Mouse (Mus musculus) hindbrain, embryonic 16.5 days (tissue): Measurements from ENCODE around the gene Furin. TPM values are rescaled to one million over a fixed set of nuclear protein-coding genes. Genes with fewer than 3 reads are reported as not detected.
A peak's percentile ranks its signal among the peaks of the same experiment; 100 is the strongest.

Experiments
- ATAC-seq: fragments of 200-750 bp; cut with Nextera tagmentation; 2 replicates; pipeline ENCODE4 v1.8.0; 2017; ENCODE audit warnings: moderate TSS enrichment, moderate library complexity
- H3K27ac ChIP-seq: fragments of 300-500 bp; sonication (generic); 2 replicates; pipeline ENCODE4 v1.5.1; 2014; ENCODE audit warnings: low read depth, mild to moderate bottlenecking, control low read depth, low read length, moderate library complexity
- H3K27me3 ChIP-seq: fragments of 300-500 bp; sonication (generic); replicated peaks from 2 replicates; pipeline ENCODE4 v1.6.1; 2014; ENCODE audit warnings: low read length; ENCODE audit not compliant: control insufficient read depth, insufficient read depth
- H3K36me3 ChIP-seq: fragments of 300-500 bp; sonication (generic); 2 replicates; pipeline ENCODE4 v1.6.1; 2014; ENCODE audit warnings: mild to moderate bottlenecking, low read length, moderate library complexity, mixed read lengths; ENCODE audit not compliant: control insufficient read depth, insufficient read depth
- H3K4me1 ChIP-seq: fragments of 300-500 bp; sonication (generic); 2 replicates; pipeline ENCODE4 v1.6.1; 2014; ENCODE audit warnings: low read depth, low read length; ENCODE audit not compliant: control insufficient read depth, insufficient read depth
- H3K4me2 ChIP-seq: fragments of 300-500 bp; sonication (generic); 2 replicates; pipeline ENCODE4 v1.6.1; 2014; ENCODE audit warnings: mild to moderate bottlenecking, low read length, control low read depth, moderate library complexity
- H3K4me3 ChIP-seq: fragments of 300-500 bp; sonication (generic); 2 replicates; pipeline ENCODE4 v1.5.1; 2014; ENCODE audit warnings: mild to moderate bottlenecking, low read length, control low read depth, moderate library complexity
- H3K9ac ChIP-seq: fragments of 300-500 bp; sonication (generic); 2 replicates; pipeline ENCODE4 v1.6.1; 2014; ENCODE audit warnings: low read depth, mild to moderate bottlenecking, control low read depth, low read length, moderate library complexity
- H3K9me3 ChIP-seq: fragments of 300-500 bp; sonication (generic); 2 replicates; pipeline ENCODE4 v1.6.1; 2014; ENCODE audit warnings: mild to moderate bottlenecking, low read length, moderate library complexity; ENCODE audit not compliant: control insufficient read depth
- WGBS: fragments of 180-500 bp; shearing (Covaris S2); extraction: QIAGEN DNeasy Blood & Tissue Kit; methylation state at CpG from one replicate; pipeline ENCODE4 v1.1.7; 2014; 5-methylcytosine and 5-hydroxymethylcytosine counted together
- polyA plus RNA-seq: library from polyadenylated mRNA; unstranded; fragments of >200 nt; fragmentation: Nextera tagmentation; extraction: Ambion mirVana; gene quantifications from 2 replicates; pipeline ENCODE4 v1.2.1, GENCODE M21; 2015

Furin gene
- polyA plus RNA-seq, 1 experiment from 2014 or later = 3.9 TPM

DNA sequence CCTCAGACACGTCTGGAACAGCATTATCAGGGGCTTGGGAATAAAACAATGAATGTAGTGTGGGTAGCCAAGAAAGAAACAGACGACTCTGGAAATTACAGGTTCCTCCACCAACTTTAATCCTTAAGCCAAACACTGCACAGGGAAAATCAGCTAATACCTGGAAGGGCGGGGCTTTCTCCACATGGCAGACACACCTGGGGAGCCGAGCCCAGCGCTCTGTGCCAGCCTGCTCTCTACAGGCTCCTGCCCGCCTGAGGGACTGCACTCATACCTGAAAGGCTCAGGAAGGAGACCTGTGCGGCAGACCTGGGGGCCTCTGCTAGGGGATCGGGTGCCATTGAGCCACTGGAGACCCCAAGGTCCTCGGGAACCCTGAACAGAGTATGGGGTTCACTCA lies 2.5 kb upstream of the Furin start:
- H3K36me3 ChIP-seq = no peaks in the 10 kb centered on the region
- no peaks in the 10 kb centered on the region for H3K27me3 ChIP-seq
- no peaks in the 10 kb centered on the region for H3K9me3 ChIP-seq
- H3K27ac ChIP-seq = no peak overlapping the region
- WGBS = 83% methylated on average over 9 of the region's 9 CpGs
- no peaks in the 10 kb centered on the region; the same call in 1 of the 2 replicates for H3K4me1 ChIP-seq
- no peak overlapping the region for H3K9ac ChIP-seq
- no peak for ATAC-seq
- no peak overlapping the region for H3K4me3 ChIP-seq
- no peak overlapping the region for H3K4me2 ChIP-seq

DNA sequence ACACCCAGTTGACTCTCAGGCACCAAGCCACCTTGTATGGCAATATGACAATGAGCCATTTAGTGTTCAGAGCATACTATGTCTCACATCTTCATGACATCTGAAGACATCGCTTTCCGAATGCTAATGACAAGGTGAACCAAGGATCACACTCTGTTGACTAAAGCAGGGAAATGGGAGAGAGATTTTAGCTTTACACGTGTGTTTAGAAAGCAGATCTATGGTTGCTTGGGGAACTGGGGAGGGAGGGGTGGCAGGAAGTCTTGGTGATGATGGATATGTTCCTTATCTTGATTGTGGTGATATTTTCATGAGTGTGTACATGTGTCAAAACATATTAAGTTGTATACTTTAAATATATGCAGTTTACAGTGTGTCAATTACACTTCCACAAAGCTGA lies 950 bp upstream of the Furin start:
- 85% methylated on average over 3 of the region's 3 CpGs for WGBS

DNA sequence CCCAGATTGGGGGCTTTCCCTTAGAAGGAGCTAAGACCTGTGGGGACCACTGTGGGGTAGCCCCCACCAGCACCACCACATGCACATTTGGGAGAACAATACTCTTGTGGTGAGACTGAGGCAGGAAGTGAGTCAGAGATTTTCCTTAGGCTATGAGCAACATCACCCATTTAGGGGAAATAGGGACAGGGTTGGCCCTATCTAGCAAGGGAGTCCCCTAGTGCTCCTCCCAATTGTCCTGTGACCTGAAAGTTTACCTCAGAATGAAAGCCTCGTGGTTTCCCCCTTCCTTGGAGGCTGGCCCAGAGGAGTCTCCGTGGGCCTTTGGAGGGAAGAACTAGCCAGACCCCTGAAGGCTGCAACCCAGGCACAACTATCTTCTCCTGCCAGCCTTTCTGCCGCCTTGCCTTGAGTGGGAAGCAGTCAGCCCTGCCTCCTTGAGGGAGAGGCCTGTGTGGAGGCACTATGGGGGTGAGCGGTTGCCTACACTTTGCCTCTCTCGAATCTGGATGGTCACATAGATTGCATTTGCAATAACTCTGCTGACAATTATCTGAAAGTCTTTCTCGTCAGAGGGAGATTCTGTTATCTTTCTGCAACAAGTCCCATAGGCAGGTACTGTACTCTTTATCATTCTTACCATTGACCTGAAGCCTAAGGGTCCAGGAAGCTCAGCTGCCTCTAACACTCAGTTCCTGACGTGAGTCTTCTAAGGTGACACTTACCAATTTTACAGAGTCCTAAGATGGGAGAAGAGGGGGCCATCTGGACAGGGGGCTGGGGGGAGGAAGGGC lies 938 bp downstream of the Furin start:
- Histone ChIP-seq H3K4me2 (no peak overlapping the region), H3K27ac (no peak overlapping the region), H3K9me3 (no peaks in the 10 kb centered on the region), H3K9ac (no peak overlapping the region), H3K4me3 (no peak overlapping the region), H3K4me1 (peaks cover 21% of the 10 kb centered on the region), H3K36me3 (no peaks in the 10 kb centered on the region), H3K27me3 (no peaks in the 10 kb centered on the region)
- ATAC-seq = no peak
- WGBS = 64% methylated on average over 7 of the region's 7 CpGs

More for the DNA sequence above, 950 bp upstream of the Furin start:
- H3K4me3 ChIP-seq = no peak overlapping the region
- no peak overlapping the region for H3K27ac ChIP-seq
- H3K4me1 ChIP-seq = peaks cover 6% of the 10 kb centered on the region
- no peaks in the 10 kb centered on the region for H3K27me3 ChIP-seq
- no peaks in the 10 kb centered on the region for H3K36me3 ChIP-seq
- ATAC-seq = no peak
- no peak overlapping the region for H3K9ac ChIP-seq
- no peaks in the 10 kb centered on the region for H3K9me3 ChIP-seq
- H3K4me2 ChIP-seq = no peak overlapping the region

DNA sequence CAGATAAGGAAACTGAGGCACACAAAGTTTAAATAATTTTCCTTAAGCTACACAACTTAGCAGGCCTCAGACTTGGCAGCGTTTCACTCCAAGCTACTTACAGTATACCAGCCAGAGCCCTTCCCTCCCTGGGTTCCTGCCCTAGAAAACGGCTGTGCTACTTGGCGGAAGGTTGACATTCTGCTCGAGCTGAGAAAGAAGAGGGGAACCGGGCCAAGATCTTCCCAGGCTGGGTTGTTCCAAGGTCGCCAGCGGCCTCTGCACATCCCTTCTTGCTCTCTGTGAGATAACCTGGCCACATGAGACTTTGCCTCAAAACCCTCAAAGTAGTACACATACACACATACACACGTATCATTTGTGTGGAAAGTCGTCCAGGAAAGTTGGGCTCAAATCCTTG lies 1.7 kb downstream of the Furin start:
- Histone ChIP-seq H3K36me3 (no peaks in the 10 kb centered on the region), H3K27me3 (no peaks in the 10 kb centered on the region), H3K9me3 (no peaks in the 10 kb centered on the region), H3K4me1 (peaks cover 28% of the 10 kb centered on the region), H3K27ac (no peak overlapping the region), H3K9ac (no peak overlapping the region), H3K4me2 (peak overlapping the region; percentile 96; the same call in 1 of the 2 replicates), H3K4me3 (no peak overlapping the region)
- 39% methylated on average over 9 of the region's 9 CpGs for WGBS
- no peak for ATAC-seq

DNA sequence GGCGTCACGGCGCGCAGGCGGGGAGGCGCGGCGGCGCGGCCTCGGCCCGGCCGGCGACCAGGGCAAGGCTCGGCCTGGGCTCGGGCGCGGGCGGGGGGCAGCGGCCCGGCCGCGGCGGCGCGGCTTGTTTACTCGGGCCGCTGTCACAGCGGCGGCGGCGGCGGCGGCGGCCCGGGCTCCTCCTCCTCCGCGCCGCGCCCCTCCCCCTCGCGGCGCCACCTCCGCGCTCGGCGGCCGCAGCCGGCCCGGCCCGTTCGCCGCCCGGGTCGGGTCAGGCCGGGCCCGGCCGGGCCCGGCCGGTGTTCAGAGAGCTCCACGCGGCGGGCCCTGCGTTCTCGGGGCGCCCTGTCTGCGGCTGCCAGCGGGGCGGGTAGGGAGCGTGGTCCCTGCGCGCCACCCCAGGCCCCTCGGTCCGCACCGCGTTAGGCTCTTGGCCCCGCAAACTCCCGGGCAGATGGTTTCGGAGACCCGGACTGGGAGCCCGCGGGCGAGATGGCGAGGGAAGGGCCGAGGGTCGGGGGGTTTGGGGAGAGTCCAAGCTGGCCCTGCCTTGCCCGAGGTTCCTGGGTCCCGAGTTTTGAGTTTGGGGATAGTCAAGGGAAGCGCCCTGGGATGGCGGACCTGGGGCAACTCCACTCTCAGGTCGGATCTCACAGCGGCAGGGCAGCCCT lies 2.5 kb downstream of the Furin start:
- peaks cover 28% of the 10 kb centered on the region for H3K4me1 ChIP-seq
- peak overlapping the region; percentile 98 for H3K9ac ChIP-seq
- H3K4me2 ChIP-seq = peak overlapping the region; percentile 96
- no peaks in the 10 kb centered on the region for H3K36me3 ChIP-seq
- WGBS = under 1% methylated on average over 62 of the region's 92 CpGs
- H3K27me3 ChIP-seq = no peaks in the 10 kb centered on the region
- H3K27ac ChIP-seq = peak overlapping the region; percentile 89
- peak; percentile 78 for ATAC-seq
- no peaks in the 10 kb centered on the region for H3K9me3 ChIP-seq
- H3K4me3 ChIP-seq = peak overlapping the region; percentile 95

DNA sequence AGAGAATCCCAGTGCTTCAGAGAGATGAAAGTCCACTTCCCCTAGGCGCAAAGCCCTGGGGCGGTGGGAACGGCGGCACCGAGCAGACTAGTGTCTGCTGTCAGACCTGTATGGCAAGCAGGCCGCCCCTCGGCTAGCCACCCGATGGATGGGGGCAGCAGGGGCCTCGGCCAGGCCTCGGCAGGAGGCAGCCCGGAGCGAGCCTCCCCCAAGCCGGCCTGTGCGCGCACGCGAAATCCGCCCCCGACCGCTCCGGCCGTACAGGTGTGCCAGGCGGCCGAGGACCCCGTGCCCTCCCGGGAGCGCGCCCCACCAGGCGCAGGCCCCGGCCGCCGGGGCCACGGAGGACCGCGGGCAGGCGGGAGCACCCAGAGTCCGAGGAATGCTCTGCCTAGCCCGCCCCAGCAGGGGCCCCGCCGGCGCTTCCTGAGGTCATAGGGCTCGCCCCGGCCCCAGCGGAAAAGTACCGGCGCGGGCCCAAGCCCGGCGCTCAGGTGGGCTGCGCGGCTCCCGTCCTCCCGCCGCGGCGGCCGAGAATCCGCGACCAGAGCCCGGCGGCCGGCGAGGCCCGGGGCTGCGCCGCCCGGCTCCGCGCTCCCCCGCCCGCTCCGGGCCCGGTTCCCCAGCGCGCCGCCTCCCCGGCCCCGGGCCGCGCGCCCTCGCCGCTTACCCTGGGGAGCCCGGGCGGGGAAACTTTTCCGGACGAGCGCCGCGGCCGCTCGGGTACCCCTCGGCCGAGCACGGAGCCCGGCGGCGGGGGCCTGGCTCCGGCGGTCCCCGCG lies 3.2 kb downstream of the Furin start:
- peaks cover 28% of the 10 kb centered on the region for H3K4me1 ChIP-seq
- peak overlapping the region; percentile 89 for H3K27ac ChIP-seq
- WGBS = under 1% methylated on average over 48 of the region's 102 CpGs
- ATAC-seq = peak; percentile 57
- H3K9me3 ChIP-seq = no peaks in the 10 kb centered on the region
- peak overlapping the region; percentile 96 for H3K4me2 ChIP-seq
- no peaks in the 10 kb centered on the region for H3K27me3 ChIP-seq
- no peaks in the 10 kb centered on the region; the same call in 1 of the 2 replicates for H3K36me3 ChIP-seq
- H3K4me3 ChIP-seq = peak overlapping the region; percentile 95
- peak overlapping the region; percentile 98 for H3K9ac ChIP-seq

DNA sequence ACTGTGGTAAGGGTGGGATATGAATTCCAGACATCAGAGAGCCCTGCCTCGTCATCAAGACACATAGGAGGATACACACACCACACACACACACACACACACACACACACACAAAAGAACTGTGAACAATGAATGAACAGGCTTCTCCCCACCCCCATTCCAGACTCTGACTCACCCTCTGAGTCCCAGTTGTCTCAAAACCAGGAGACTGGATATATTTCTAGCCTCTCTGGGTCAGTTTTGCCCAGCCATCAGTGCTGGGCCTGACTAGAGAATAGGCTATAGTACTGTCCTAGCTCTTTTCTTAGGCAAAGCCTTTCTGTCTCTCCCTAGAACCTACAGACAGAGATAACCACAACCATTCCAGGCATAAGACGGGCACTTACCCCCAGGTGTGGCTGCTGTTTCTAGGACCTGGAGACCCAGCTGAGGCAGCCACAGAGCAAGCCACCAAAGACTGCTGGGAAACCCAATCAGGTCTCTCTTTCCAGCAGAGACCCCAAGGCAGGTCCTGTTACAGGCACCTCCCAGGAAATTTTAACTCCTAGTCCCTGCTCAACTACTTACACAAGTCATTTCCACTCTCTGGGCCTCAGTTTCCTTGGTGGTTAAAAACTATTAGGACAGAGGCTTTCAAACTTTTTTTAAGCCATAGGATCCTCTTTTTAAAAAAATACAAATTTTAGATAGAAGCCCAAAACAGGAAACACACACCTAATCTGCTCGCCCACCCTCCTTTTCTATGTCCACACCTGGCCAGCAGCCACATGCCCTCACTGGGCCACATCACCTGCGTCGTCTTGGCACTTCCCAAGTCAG lies 4.0 kb downstream of the Furin start:
- H3K4me3 ChIP-seq = peak overlapping the region; percentile 95
- no peaks in the 10 kb centered on the region for H3K27me3 ChIP-seq
- peak overlapping the region; percentile 98 for H3K9ac ChIP-seq
- 28% methylated on average over 5 of the region's 5 CpGs for WGBS
- no peak overlapping the region; the same call in 1 of the 2 replicates for H3K27ac ChIP-seq
- H3K4me1 ChIP-seq = peaks cover 28% of the 10 kb centered on the region
- H3K4me2 ChIP-seq = peak overlapping the region; percentile 96
- ATAC-seq = no peak
- H3K9me3 ChIP-seq = no peaks in the 10 kb centered on the region
- peaks cover 5% of the 10 kb centered on the region; the same call in 1 of the 2 replicates for H3K36me3 ChIP-seq

DNA sequence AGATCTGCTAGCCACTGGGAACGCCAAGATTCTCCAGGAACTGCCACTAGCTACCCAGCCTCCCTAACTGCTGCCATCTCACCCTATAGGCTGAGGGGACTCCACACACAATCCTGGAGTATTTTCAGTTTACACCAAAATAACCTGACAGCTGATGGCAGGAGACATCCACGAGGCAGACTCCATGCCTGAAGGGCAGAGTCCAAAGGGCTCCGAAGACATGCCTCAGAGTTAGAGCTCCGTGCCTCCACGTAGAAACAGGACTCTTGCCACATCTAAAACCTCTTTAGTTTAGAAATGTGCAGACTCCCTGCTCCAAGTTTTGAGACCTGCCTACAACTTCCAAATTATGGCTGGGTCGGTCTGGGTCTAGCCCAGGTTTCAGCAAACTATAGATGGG lies 4.7 kb downstream of the Furin start:
- H3K4me2 ChIP-seq = peak overlapping the region; percentile 15
- H3K9me3 ChIP-seq = no peaks in the 10 kb centered on the region
- WGBS = 82% methylated on average over 6 of the region's 6 CpGs
- H3K27me3 ChIP-seq = no peaks in the 10 kb centered on the region
- H3K4me1 ChIP-seq = peaks cover 28% of the 10 kb centered on the region
- no peak overlapping the region for H3K4me3 ChIP-seq
- H3K27ac ChIP-seq = no peak overlapping the region
- H3K36me3 ChIP-seq = peaks cover 8% of the 10 kb centered on the region; the same call in 1 of the 2 replicates
- H3K9ac ChIP-seq = peak overlapping the region; percentile 31
- no peak for ATAC-seq
